Mouse (Mus musculus) hindbrain, embryonic 10.5 days (tissue): ENCODE data around the gene Slc47a2. TPM values are rescaled to one million over a fixed set of nuclear protein-coding genes. Genes with fewer than 3 reads are reported as not detected.
"Not testable (repeated sequence)": the region's sequence is repeated elsewhere in the genome, so short reads cannot be mapped to it uniquely, and the experiment has no call there.

Source experiments
- DNase-seq: peaks from one replicate; pipeline ENCODE4 v3.0.0-alpha.2; 2017; ENCODE audit warnings: low spot score
- H3K27ac ChIP-seq: fragments of 300-500 bp; sonication (generic); 2 replicates; pipeline ENCODE4 v1.5.1; 2016; ENCODE audit warnings: mild to moderate bottlenecking, moderate library complexity
- H3K27me3 ChIP-seq: fragments of 300-500 bp; sonication (generic); 2 replicates; pipeline ENCODE4 v1.6.1; 2016; ENCODE audit warnings: mild to moderate bottlenecking; ENCODE audit not compliant: poor library complexity, insufficient read depth, severe bottlenecking
- H3K36me3 ChIP-seq: fragments of 300-500 bp; sonication (generic); 2 replicates; pipeline ENCODE4 v1.6.1; 2016; ENCODE audit warnings: mild to moderate bottlenecking, moderate library complexity
- H3K4me1 ChIP-seq: fragments of 300-500 bp; sonication (generic); replicated peaks from 2 replicates; pipeline ENCODE4 v1.6.1; 2016; ENCODE audit warnings: mild to moderate bottlenecking
- H3K4me3 ChIP-seq: fragments of 300-500 bp; sonication (generic); 2 replicates; pipeline ENCODE4 v1.5.1; 2016; ENCODE audit warnings: mild to moderate bottlenecking, moderate library complexity
- H3K9me3 ChIP-seq: fragments of 300-500 bp; sonication (generic); 2 replicates; pipeline ENCODE4 v1.6.1; 2016; ENCODE audit warnings: mild to moderate bottlenecking, moderate library complexity
- WGBS: fragments of 180-500 bp; shearing (Covaris S2); methylation state at CpG from one replicate; pipeline ENCODE4 v1.1.7; 2016; 5-methylcytosine and 5-hydroxymethylcytosine counted together
- polyA plus RNA-seq: library from polyadenylated mRNA; unstranded; fragments of >200 nt; fragmentation: Nextera tagmentation; extraction: Ambion mirVana; gene quantifications from 2 replicates; pipeline ENCODE4 v1.2.1, GENCODE M21; 2016

Gene Slc47a2
- polyA plus RNA-seq, 1 experiment from 2014 or later, result not detected

DNA sequence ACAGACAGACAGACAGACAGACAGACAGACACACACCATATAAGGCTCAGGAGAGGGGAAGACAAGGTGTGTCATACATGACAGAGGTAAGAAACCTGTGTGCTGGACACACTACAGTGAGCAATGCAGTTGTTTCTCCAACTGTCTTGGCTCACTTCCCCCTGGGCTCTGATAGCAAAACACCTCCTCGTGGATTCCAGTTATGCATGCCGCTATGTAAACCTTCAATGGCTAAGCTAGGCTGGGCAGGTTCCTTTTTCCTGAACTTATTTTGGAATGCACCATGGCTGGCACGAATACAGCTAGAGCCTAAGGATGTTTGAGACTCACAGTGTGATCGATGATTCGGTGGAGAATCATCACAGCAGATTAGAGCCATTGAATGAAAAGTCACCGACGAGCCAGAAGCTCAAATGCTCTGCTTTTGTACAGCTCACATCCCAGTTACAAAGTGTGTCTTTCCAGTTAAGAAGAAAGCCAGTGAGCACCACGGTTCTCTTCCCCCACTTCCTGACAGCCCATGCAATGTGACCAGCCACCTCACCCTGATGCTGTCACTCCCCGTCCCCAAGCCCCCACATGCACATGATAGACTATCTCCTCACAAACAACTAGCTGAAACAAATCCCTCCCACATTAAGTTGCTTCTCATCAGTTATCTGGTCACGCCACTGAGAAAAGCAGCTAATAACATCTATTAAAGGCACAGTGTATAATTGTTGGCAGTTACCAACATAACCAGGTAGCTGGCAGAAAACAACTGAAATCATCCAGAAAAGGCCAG is 21.6 kb downstream of the Slc47a2 start:
- H3K27ac ChIP-seq, result no peak overlapping the region
- H3K4me3 ChIP-seq, result no peak overlapping the region
- H3K9me3 ChIP-seq, result no peaks in the 10 kb centered on the region
- no peaks in the 10 kb centered on the region for H3K36me3 ChIP-seq
- peaks cover 8% of the 10 kb centered on the region for H3K4me1 ChIP-seq
- 81% methylated on average over 10 of the region's 10 CpGs for WGBS
- DNase-seq, result no peak
- no peaks in the 10 kb centered on the region for H3K27me3 ChIP-seq

- WGBS, result 74% methylated on average over 3 of the region's 3 CpGs
Measured at GRCm38 (mm10) chr11:61319923-61320567, 22.6 kb downstream of the Slc47a2 start.

GRCm38 (mm10) chr11:61319233-61319922 is 23.3 kb downstream of the Slc47a2 start:
- 62% methylated on average over 12 of the region's 12 CpGs for WGBS
- Histone ChIP-seq H3K4me1 (peaks cover 8% of the 10 kb centered on the region), H3K9me3 (no peaks in the 10 kb centered on the region), H3K27ac (no peak overlapping the region), H3K27me3 (no peaks in the 10 kb centered on the region), H3K36me3 (no peaks in the 10 kb centered on the region), H3K4me3 (no peak overlapping the region)
- DNase-seq, result no peak

More at GRCm38 (mm10) chr11:61319923-61320567, 22.6 kb downstream of the Slc47a2 start:
- H3K9me3 ChIP-seq, result no peaks in the 10 kb centered on the region
- no peak for DNase-seq
- no peak overlapping the region for H3K27ac ChIP-seq
- H3K36me3 ChIP-seq, result no peaks in the 10 kb centered on the region
- H3K4me3 ChIP-seq, result no peak overlapping the region
- peaks cover 8% of the 10 kb centered on the region for H3K4me1 ChIP-seq
- no peaks in the 10 kb centered on the region for H3K27me3 ChIP-seq

- peaks cover 8% of the 10 kb centered on the region for H3K4me1 ChIP-seq
Measured at GRCm38 (mm10) chr11:61316864-61317263, 25.8 kb downstream of the Slc47a2 start.

DNA sequence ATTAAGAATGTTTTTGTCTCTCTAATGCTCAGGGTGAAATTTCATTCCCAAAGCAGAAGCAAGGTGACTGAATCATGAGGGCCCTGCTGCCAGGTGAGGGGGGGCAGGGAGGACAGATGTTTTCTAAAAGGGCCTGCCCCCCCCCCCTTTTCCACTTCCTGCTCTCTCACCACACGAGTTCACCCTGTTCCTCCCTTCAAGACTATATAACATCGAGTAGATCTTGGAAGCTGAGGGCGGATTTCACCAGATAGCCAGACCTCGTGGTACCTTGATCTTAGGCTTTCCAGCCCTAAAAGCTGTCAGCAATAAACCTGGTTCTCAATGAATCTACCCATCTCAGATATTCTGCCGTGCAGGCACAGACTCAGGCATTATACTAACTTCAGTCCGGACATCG is 32.3 kb downstream of the Slc47a2 start:
- no peak overlapping the region for H3K27ac ChIP-seq
- no peak overlapping the region for H3K4me3 ChIP-seq
- DNase-seq, result no peak
- H3K27me3 ChIP-seq, result no peaks in the 10 kb centered on the region
- H3K4me1 ChIP-seq, result peaks cover 22% of the 10 kb centered on the region
- H3K9me3 ChIP-seq, result peaks cover 5% of the 10 kb centered on the region
- 72% methylated on average over 7 of the region's 7 CpGs for WGBS
- no peaks in the 10 kb centered on the region for H3K36me3 ChIP-seq

More at GRCm38 (mm10) chr11:61316864-61317263, 25.8 kb downstream of the Slc47a2 start:
- H3K9me3 ChIP-seq, result no peaks in the 10 kb centered on the region
- WGBS, result 77% methylated on average over 2 of the region's 2 CpGs
- DNase-seq, result no peak
- no peaks in the 10 kb centered on the region for H3K36me3 ChIP-seq
- no peaks in the 10 kb centered on the region for H3K27me3 ChIP-seq
- H3K4me3 ChIP-seq, result no peak overlapping the region
- H3K27ac ChIP-seq, result no peak overlapping the region

GRCm38 (mm10) chr11:61309831-61310230 is 32.8 kb downstream of the Slc47a2 start:
- peaks cover 5% of the 10 kb centered on the region for H3K9me3 ChIP-seq
- no peak for DNase-seq
- H3K27ac ChIP-seq, result no peak overlapping the region
- no peaks in the 10 kb centered on the region for H3K27me3 ChIP-seq
- no peak overlapping the region for H3K4me3 ChIP-seq
- no peaks in the 10 kb centered on the region for H3K36me3 ChIP-seq
- H3K4me1 ChIP-seq, result peaks cover 22% of the 10 kb centered on the region
- WGBS, result 65% methylated on average over 12 of the region's 12 CpGs

DNA sequence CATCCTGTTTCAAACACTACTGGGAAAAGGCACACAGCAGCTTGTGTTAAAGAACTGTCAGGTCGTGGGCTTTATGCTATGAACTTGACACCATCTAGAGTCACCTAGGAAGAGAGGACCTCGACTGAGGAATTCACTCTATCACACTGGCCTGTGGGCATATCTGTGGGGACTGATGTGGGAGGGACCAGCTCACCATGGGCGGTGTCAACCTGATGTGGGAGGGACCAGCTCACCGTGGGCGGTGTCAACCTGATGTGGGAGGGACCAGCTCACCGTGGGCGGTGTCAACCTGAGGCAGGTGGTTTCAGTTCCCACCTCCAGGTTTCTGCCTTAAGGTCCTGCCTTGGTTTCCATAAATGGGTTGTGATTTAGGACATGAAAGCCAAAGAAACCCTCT is 34.9 kb downstream of the Slc47a2 start:
- Histone ChIP-seq H3K4me3 (no peak overlapping the region), H3K36me3 (no peaks in the 10 kb centered on the region), H3K9me3 (peaks cover 5% of the 10 kb centered on the region), H3K27me3 (no peaks in the 10 kb centered on the region), H3K4me1 (peaks cover 22% of the 10 kb centered on the region), H3K27ac (no peak overlapping the region)
- WGBS, result 26% methylated on average over 7 of the region's 7 CpGs
- DNase-seq, result no peak

DNA sequence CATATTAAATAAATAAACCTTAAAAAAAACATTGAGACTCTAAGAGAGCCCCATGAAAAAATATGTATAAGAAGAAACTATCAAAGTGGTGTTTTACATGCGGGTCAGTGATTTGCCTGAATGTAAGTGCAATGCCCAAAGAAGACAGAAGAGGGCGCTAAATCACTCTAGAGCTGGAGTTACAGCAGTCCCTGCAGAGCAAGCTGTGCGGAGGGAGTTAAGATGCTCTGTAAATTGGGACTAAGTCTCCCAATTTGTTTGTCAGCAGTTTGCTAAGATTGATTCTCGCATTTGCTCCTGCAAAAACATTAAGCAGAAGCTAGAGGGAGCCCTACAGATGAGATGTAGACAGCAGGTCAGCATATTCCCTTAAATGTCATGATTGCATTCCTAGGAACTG is 37.3 kb downstream of the Slc47a2 start:
- no peak overlapping the region for H3K4me3 ChIP-seq
- no peak overlapping the region for H3K27ac ChIP-seq
- no peaks in the 10 kb centered on the region for H3K27me3 ChIP-seq
- no peaks in the 10 kb centered on the region for H3K36me3 ChIP-seq
- DNase-seq, result no peak
- peaks cover 5% of the 10 kb centered on the region for H3K9me3 ChIP-seq
- peaks cover 22% of the 10 kb centered on the region for H3K4me1 ChIP-seq
- WGBS, result 77% methylated on average over 4 of the region's 4 CpGs

GRCm38 (mm10) chr11:61304535-61304934 is 38.1 kb downstream of the Slc47a2 start:
- H3K36me3 ChIP-seq, H3K9me3 ChIP-seq, H3K4me3 ChIP-seq, H3K27ac ChIP-seq, DNase-seq, H3K27me3 ChIP-seq: not testable (repeated sequence)
- peaks cover 17% of the 10 kb centered on the region for H3K4me1 ChIP-seq
- 98% methylated on average over 7 of the region's 10 CpGs for WGBS

DNA sequence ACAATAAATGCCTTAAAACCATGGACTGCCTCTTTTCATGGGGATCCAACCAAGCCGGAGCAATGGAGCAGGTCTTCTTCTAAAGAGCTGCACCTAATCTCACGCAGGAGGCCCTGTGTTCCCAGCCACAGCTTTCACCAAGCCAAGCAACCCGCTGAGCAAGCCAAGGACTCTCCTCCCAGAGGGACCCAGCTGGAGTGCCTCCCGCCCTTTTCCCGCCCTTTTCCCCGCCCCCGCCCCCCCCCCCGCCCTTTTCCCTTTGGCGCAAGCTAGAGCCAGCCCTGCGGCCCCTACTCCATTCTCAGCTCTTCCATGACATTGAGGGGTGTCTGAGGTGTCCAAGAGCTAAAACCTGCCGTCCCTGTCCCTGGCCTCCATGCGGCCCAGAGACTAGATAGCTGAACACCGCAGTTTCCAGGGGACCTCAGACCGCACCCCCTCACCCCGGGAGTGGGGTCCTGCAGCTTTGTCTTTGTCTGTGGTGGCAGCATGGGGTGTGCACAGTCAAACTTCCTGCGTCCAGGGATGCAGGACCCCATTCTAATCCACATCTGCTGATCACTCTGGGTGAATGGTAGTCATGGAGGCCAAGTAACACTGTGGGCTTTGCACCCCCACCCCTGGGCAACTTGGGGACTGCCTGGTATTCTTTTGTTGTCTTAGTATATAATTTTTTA is 41.8 kb downstream of the Slc47a2 start:
- peaks cover 26% of the 10 kb centered on the region for H3K4me1 ChIP-seq
- H3K36me3 ChIP-seq, result no peaks in the 10 kb centered on the region
- peak overlapping the region; percentile 20; the same call in 1 of the 2 replicates for H3K4me3 ChIP-seq
- H3K27ac ChIP-seq, result peak overlapping the region; percentile 70
- peak; percentile 27 for DNase-seq
- peaks cover 5% of the 10 kb centered on the region for H3K9me3 ChIP-seq
- WGBS, result 13% methylated on average over 15 of the region's 16 CpGs
- no peaks in the 10 kb centered on the region for H3K27me3 ChIP-seq

- 58% methylated on average over 3 of the region's 3 CpGs for WGBS
- peak overlapping the region; percentile 70 for H3K27ac ChIP-seq
- no peaks in the 10 kb centered on the region for H3K36me3 ChIP-seq
- H3K4me3 ChIP-seq, result no peak overlapping the region
- H3K4me1 ChIP-seq, result peaks cover 26% of the 10 kb centered on the region
- 0 out of 2 replicates have a peak, but pooled peaks cover 2% of the 10 kb centered on the region for H3K9me3 ChIP-seq
- DNase-seq, result no peak
- H3K27me3 ChIP-seq, result no peaks in the 10 kb centered on the region
Measured at GRCm38 (mm10) chr11:61300205-61300604, 42.5 kb downstream of the Slc47a2 start.

DNA sequence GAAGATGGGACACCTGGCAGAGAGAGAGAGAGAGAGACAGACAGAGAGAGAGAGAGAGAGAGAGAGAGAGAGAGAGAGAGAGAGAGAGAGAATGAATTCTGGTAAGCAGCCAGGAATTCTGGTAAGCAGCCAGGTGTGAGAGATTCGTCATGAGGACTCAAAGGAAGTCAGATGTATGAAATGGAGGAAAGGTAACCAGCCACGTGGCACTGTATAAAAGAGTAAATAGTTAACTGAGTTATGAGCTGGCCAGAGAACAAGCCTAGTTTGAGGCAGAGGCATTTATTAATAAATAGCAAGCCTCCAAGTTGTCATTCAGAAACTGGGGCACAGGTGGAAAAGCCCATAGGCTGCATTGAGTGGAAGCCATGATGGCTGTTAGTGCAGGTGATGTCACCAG is 44.8 kb downstream of the Slc47a2 start:
- Histone ChIP-seq H3K36me3 (no peaks in the 10 kb centered on the region), H3K9me3 (0 out of 2 replicates have a peak, but pooled peaks cover 2% of the 10 kb centered on the region), H3K27me3 (no peaks in the 10 kb centered on the region), H3K27ac (no peak overlapping the region), H3K4me3 (no peak overlapping the region), H3K4me1 (peaks cover 26% of the 10 kb centered on the region)
- no peak for DNase-seq
- 77% methylated on average over 2 of the region's 2 CpGs for WGBS
